ENCODE assay signal across 8 mouse cellular contexts in the genomic region with DNA sequence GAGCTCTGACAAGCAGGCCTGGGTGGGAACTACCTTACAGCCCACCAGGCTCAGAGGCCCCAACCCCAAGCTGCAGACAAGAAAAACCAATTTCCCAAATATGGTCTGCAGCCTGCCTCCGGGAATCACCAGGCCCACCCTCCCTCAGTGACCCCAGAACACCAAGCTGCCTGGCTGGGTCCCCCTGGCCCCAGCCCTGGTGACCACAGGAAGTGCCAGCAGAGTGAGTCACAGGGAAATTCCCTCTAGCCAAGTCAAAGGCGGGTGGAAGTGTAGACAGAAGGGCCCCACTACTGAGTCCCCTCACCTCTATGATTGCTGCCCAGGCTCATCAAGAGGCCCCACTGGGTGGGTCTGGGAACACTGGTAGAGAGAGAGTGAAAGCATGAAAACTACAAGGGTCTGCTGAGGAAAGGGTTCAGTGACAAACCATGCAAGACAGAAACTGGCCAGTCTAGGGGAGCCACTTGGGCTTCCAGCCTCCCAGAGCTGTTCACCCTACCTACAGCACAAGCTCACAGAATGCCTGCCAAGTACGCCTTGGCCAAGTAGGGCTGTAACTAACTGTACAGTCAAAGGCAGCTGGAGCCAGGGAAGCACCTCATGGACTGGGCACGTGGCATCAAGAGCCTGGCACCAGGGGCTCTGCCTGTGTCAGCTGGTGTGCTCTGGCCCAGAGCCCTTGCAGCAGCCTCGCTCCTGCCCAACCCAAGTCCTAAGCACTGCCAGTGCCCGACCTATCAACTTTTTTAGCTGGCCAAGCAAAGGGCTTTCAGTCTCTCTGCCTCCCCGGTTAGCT. TPM values are rescaled to one million over a fixed set of nuclear protein-coding genes. Genes with fewer than 3 reads are reported as not detected.
DNase-seq lines count a peak whose midpoint lies in the region; ATAC-seq lines count a peak whose summit lies in the region.

No protein-coding gene starts in this region.

- DNase-seq in embryo, embryonic 10 days (ENCODE audit: low spot score), result peak; percentile 51
- no peak for DNase-seq in embryo, embryonic 11 days
- DNase-seq in cerebellum, adult 9-11 months, result peak; percentile 83
- peak; percentile 62 to 79 for DNase-seq in gastrocnemius, postnatal 36 days
- peak; percentile 62 to 67 for DNase-seq in left cerebral cortex, postnatal 25 days (ENCODE audit: low spot score in 2 of 2)
- peak; percentile 45 for DNase-seq in midbrain, embryonic 14.5 days
- DNase-seq in spleen, adult 12 weeks (ENCODE audit: low spot score), result no peak

- no peaks in the 10 kb centered on the region for H3K36me3 ChIP-seq in intestine, embryonic 15.5 days
- H3K36me3 ChIP-seq in midbrain, embryonic 14.5 days (ENCODE audit: control insufficient read depth, insufficient read depth, low read length), result no peaks in the 10 kb centered on the region; the same call in 1 of the 2 replicates

- H3K4me2 ChIP-seq in intestine, embryonic 15.5 days (replicated peaks), result peak overlapping the region; percentile 26
- H3K4me2 ChIP-seq in midbrain, embryonic 14.5 days (ENCODE audit: low read length), result no peak overlapping the region

- H3K27ac ChIP-seq in intestine, embryonic 15.5 days, result peak overlapping the region; percentile 78
- H3K27ac ChIP-seq in midbrain, embryonic 14.5 days (replicated peaks; ENCODE audit: low read depth, low read length), result no peak overlapping the region

- 0 out of 2 replicates have a peak overlapping the region, but pooled peaks have one; percentile 29 for H3K9ac ChIP-seq in intestine, embryonic 15.5 days
- H3K9ac ChIP-seq in midbrain, embryonic 14.5 days (replicated peaks; ENCODE audit: low read length), result no peak overlapping the region

- intact Hi-C loops in gastrocnemius, postnatal 36 days (cut with DNase I), result no loop called here
- intact Hi-C loops in left cerebral cortex, postnatal 25 days (cut with DNase I), result no loop called here

- ATAC-seq in intestine, embryonic 15.5 days, result peak; percentile 60
- 0 out of 2 replicates have a peak, but pooled peaks have one; percentile 43 for ATAC-seq in midbrain, embryonic 14.5 days (ENCODE audit: low FRiP score, low TSS enrichment)

- H3K9me3 ChIP-seq in intestine, embryonic 15.5 days, result no peaks in the 10 kb centered on the region
- no peaks in the 10 kb centered on the region for H3K9me3 ChIP-seq in midbrain, embryonic 14.5 days (ENCODE audit: control insufficient read depth, low read length)

- H3K4me3 ChIP-seq in intestine, embryonic 15.5 days (replicated peaks), result no peak overlapping the region
- H3K4me3 ChIP-seq in midbrain, embryonic 14.5 days (replicated peaks; ENCODE audit: low read depth, low read length), result no peak overlapping the region

- 46% methylated on average over 7 of the region's 7 CpGs for WGBS in intestine, embryonic 15.5 days
- 89% methylated on average over 7 of the region's 7 CpGs for WGBS in midbrain, embryonic 14.5 days

- peaks cover 62% of the 10 kb centered on the region for H3K4me1 ChIP-seq in intestine, embryonic 15.5 days (replicated peaks)
- H3K4me1 ChIP-seq in midbrain, embryonic 14.5 days (ENCODE audit: control insufficient read depth, insufficient read depth, low read length), result peaks cover 17% of the 10 kb centered on the region

- no peaks in the 10 kb centered on the region for H3K27me3 ChIP-seq in intestine, embryonic 15.5 days (replicated peaks)
- no peaks in the 10 kb centered on the region for H3K27me3 ChIP-seq in midbrain, embryonic 14.5 days (ENCODE audit: control insufficient read depth, insufficient read depth, low read length)

RNA-seq across cellular contexts. Expression of a gene that starts 17.3 kb away (rescaled TPM):
- 10 to 100 TPM in 1 of 2 experiments, 1 to 10 TPM in 1; 9.4 to 10.5 TPM for total RNA-seq in gastrocnemius, postnatal 36 days (2021)
- polyA plus RNA-seq in intestine, embryonic 15.5 days (2015; fragmentation: Nextera tagmentation; extraction: Ambion mirVana), result 40.8 and 44.2 TPM in 2 replicates
- total RNA-seq in left cerebral cortex, postnatal 25 days (2021), result 10 to 100 TPM; 50.6 to 51.7 TPM
- polyA plus RNA-seq in midbrain, embryonic 14.5 days (2014; fragmentation: Nextera tagmentation; extraction: Ambion mirVana), result 43.7 and 52.7 TPM in 2 replicates

RNA-seq across cellular contexts. Expression of a gene that starts 35.5 kb away (rescaled TPM):
- not detected for total RNA-seq in gastrocnemius, postnatal 36 days (2021)
- 1,145 and 3,143 TPM in 2 replicates for polyA plus RNA-seq in intestine, embryonic 15.5 days (2015; fragmentation: Nextera tagmentation; extraction: Ambion mirVana)
- not detected for total RNA-seq in left cerebral cortex, postnatal 25 days (2021)
- polyA plus RNA-seq in midbrain, embryonic 14.5 days (2014; fragmentation: Nextera tagmentation; extraction: Ambion mirVana), result not detected in 2 replicates

Comparison
In these comparisons a context has a peak if more than half of its experiments do, and no peak if none do; other contexts are left out.
1. DNase-seq: peak in embryo, embryonic 10 days (single experiment), cerebellum, adult 9-11 months (single experiment), gastrocnemius, postnatal 36 days (2 of 2), left cerebral cortex, postnatal 25 days (2 of 2) and midbrain, embryonic 14.5 days (single experiment); none in embryo, embryonic 11 days (single experiment) and spleen, adult 12 weeks (single experiment).
2. RNA of a gene that starts 17.3 kb away (total RNA-seq): 50.6 to 51.7 TPM in left cerebral cortex, postnatal 25 days; 9.4 to 10.5 TPM in gastrocnemius, postnatal 36 days; every median in the first group is over 4 times any median in the second.